In genomic region chr11:116117241-116117640, GRCm38 (mm10) we compare ENCODE assay signal across 15 mouse cellular contexts. TPM values are rescaled to one million over a fixed set of nuclear protein-coding genes. Genes with fewer than 3 reads are reported as not detected.
DNase-seq lines count a peak whose midpoint lies in the region; ATAC-seq and TF ChIP-seq lines count a peak whose summit lies in the region.
"Had no signal": no experiment of that assay in that cellular context is flagged by ENCODE, and none has a peak within 500 bp of the region (broad histone marks: within the 10 kb centered on the region; RNA-seq: fewer than 3 reads in every experiment).

No protein-coding gene starts in this region.

- peaks cover 4% of the 10 kb centered on the region; the same call in 1 of the 2 replicates for H3K36me3 ChIP-seq in heart, embryonic 15.5 days
- no peaks in the 10 kb centered on the region for H3K36me3 ChIP-seq in embryonic facial prominence, embryonic 10.5 days (replicated peaks)
- no peaks in the 10 kb centered on the region for H3K36me3 ChIP-seq in liver, postnatal 0 days (replicated peaks; ENCODE audit: insufficient read depth, low read length)

- no peaks in the 10 kb centered on the region for H3K4me1 ChIP-seq in heart, embryonic 15.5 days (replicated peaks)
- peaks cover 17% of the 10 kb centered on the region for H3K4me1 ChIP-seq in embryonic facial prominence, embryonic 10.5 days
- no peaks in the 10 kb centered on the region for H3K4me1 ChIP-seq in embryonic fibroblast, embryonic 13.5 days (ENCODE audit: control insufficient read depth, insufficient read depth, low read length)
- no peaks in the 10 kb centered on the region for H3K4me1 ChIP-seq in liver, postnatal 0 days (ENCODE audit: insufficient read depth)

- DNase-seq in heart, adult 8-10 months (ENCODE audit: low spot score): no peak
- peak; percentile 71 for DNase-seq in embryonic facial prominence, embryonic 10.5 days (ENCODE audit: low spot score)
- DNase-seq in liver, postnatal 0 days: no peak
- no peak for DNase-seq in left cerebral cortex, adult 9 months (ENCODE audit: low spot score in 2 of 2)
- no peak for DNase-seq in retina, embryonic 14.5 days (ENCODE audit: low spot score)
- DNase-seq: adrenal gland, postnatal 36 days; cerebellum, postnatal 25 days; lung, embryonic 14.5 days; right cerebral cortex, postnatal 25 days; thymus, adult 18-20 months had no signal

- no peak for TF ChIP-seq POLR2A in embryonic fibroblast, embryonic 13.5 days (IDR thresholded peaks at IDR 0.05; ENCODE audit: low read depth, low read length)

- TF ChIP-seq CTCF in embryonic fibroblast, embryonic 13.5 days (IDR thresholded peaks at IDR 0.05; ENCODE audit: borderline replicate concordance, insufficient read depth, low read length): no peak
- no peak for TF ChIP-seq CTCF in liver, postnatal 0 days (IDR thresholded peaks at IDR 0.05; ENCODE audit: low read depth)

- ATAC-seq in heart, embryonic 15.5 days (replicated peaks; ENCODE audit: insufficient number of reproducible peaks, insufficient read depth, low FRiP score, low read depth): 0 out of 2 replicates have a peak, but pooled peaks have one; percentile 47
- peak; percentile 19; the same call in 1 of the 2 replicates for ATAC-seq in liver, postnatal 0 days
- ATAC-seq: CD4-positive, CD25-positive, alpha-beta regulatory T cell, adult 4 months had no signal

- 0 out of 2 replicates have a peak overlapping the region, but pooled peaks have one; percentile 11 for H3K27ac ChIP-seq in heart, embryonic 15.5 days
- H3K27ac ChIP-seq in embryonic facial prominence, embryonic 10.5 days (replicated peaks): peak overlapping the region; percentile 68
- peak overlapping the region; percentile 54 for H3K27ac ChIP-seq in embryonic fibroblast, embryonic 13.5 days (ENCODE audit: insufficient read depth, low read length)
- H3K27ac ChIP-seq in liver, postnatal 0 days (ENCODE audit: low read depth): no peak overlapping the region
- H3K27ac ChIP-seq: forebrain, embryonic 10.5 days; layer of hippocampus, adult 2 months had no signal

- WGBS in heart, embryonic 15.5 days: 63% methylated on average over 12 of the region's 12 CpGs
- 39% methylated on average over 12 of the region's 12 CpGs for WGBS in embryonic facial prominence, embryonic 10.5 days
- 54% methylated on average over 12 of the region's 12 CpGs for WGBS in liver, postnatal 0 days (ENCODE audit: insufficient replicate concordance)

- no peak overlapping the region for H3K9ac ChIP-seq in heart, embryonic 15.5 days
- H3K9ac ChIP-seq in liver, postnatal 0 days (replicated peaks): no peak overlapping the region
- H3K9ac ChIP-seq: lung, embryonic 14.5 days had no signal

- H3K27me3 ChIP-seq in heart, embryonic 15.5 days: no peaks in the 10 kb centered on the region
- peaks cover 9% of the 10 kb centered on the region for H3K27me3 ChIP-seq in embryonic facial prominence, embryonic 10.5 days (replicated peaks; ENCODE audit: low read depth, poor library complexity, severe bottlenecking)
- H3K27me3 ChIP-seq in liver, postnatal 0 days (ENCODE audit: insufficient read depth, low read length): no peaks in the 10 kb centered on the region

- TF ChIP-seq EP300 in liver, postnatal 0 days (IDR thresholded peaks at IDR 0.05; ENCODE audit: low read depth): no peak

- no peak overlapping the region for H3K4me3 ChIP-seq in heart, embryonic 15.5 days
- peak overlapping the region; percentile 23; the same call in 1 of the 2 replicates for H3K4me3 ChIP-seq in embryonic facial prominence, embryonic 10.5 days
- H3K4me3 ChIP-seq in embryonic fibroblast, embryonic 13.5 days (ENCODE audit: insufficient read depth, low read length): no peak overlapping the region
- H3K4me3 ChIP-seq in liver, postnatal 0 days (ENCODE audit: low read depth, low read length): no peak overlapping the region
- H3K4me3 ChIP-seq: forebrain, embryonic 10.5 days; layer of hippocampus, adult 2 months had no signal

- no peak overlapping the region for H3K4me2 ChIP-seq in heart, embryonic 15.5 days
- no peak overlapping the region for H3K4me2 ChIP-seq in liver, postnatal 0 days (ENCODE audit: low read depth, low read length)
- H3K4me2 ChIP-seq: lung, embryonic 14.5 days had no signal

- H3K9me3 ChIP-seq in heart, embryonic 15.5 days (replicated peaks): no peaks in the 10 kb centered on the region
- H3K9me3 ChIP-seq in embryonic facial prominence, embryonic 10.5 days: no peaks in the 10 kb centered on the region
- no peaks in the 10 kb centered on the region for H3K9me3 ChIP-seq in liver, postnatal 0 days (ENCODE audit: low read length)
- H3K9me3 ChIP-seq: forebrain, embryonic 10.5 days had no signal

RNA-seq across cellular contexts. Expression of gene Trim47, which starts 9.8 kb away (rescaled TPM):
- polyA plus RNA-seq in heart, embryonic 15.5 days (2015; fragmentation: Nextera tagmentation; extraction: Ambion mirVana): 79.1 and 91.1 TPM in 2 replicates
- 10 to 100 TPM; 17.9 to 25.7 (median 22.1) TPM for total RNA-seq in heart, adult 8-10 months (2022)
- 4.5 and 4.7 TPM in 2 replicates for polyA plus RNA-seq in embryonic facial prominence, embryonic 10.5 days (2016; fragmentation: Nextera tagmentation; extraction: Ambion mirVana)
- 21.5 and 25.1 TPM in 2 replicates for polyA plus RNA-seq in embryonic fibroblast, embryonic 13.5 days (2011; ENCODE audit: insufficient read length, low read depth, missing spikeins)
- polyA plus RNA-seq in liver, postnatal 0 days (2015; fragmentation: Nextera tagmentation; extraction: Ambion mirVana): 5.7 and 7.4 TPM in 2 replicates
- polyA plus RNA-seq: CD4-positive, CD25-positive, alpha-beta regulatory T cell, adult 4 months had no signal

RNA-seq across cellular contexts. Expression of gene Trim65, which starts 13.7 kb away (rescaled TPM):
- 5.0 and 5.5 TPM in 2 replicates for polyA plus RNA-seq in heart, embryonic 15.5 days (2015; fragmentation: Nextera tagmentation; extraction: Ambion mirVana)
- 1 to 10 TPM; 6.6 to 8.2 (median 7.6) TPM for total RNA-seq in heart, adult 8-10 months (2022)
- polyA plus RNA-seq in embryonic facial prominence, embryonic 10.5 days (2016; fragmentation: Nextera tagmentation; extraction: Ambion mirVana): 1.9 and 2.3 TPM in 2 replicates
- 2.8 and 2.9 TPM in 2 replicates for polyA plus RNA-seq in embryonic fibroblast, embryonic 13.5 days (2011; ENCODE audit: insufficient read length, low read depth, missing spikeins)
- polyA plus RNA-seq in liver, postnatal 0 days (2015; fragmentation: Nextera tagmentation; extraction: Ambion mirVana): 1.1 and 1.2 TPM in 2 replicates

RNA-seq across cellular contexts. Expression of gene Mrpl38, which starts 21.4 kb away (rescaled TPM):
- polyA plus RNA-seq in heart, embryonic 15.5 days (2015; fragmentation: Nextera tagmentation; extraction: Ambion mirVana): 90.7 and 94.4 TPM in 2 replicates
- total RNA-seq in heart, adult 8-10 months (2022): 10 to 100 TPM; 60.0 to 66.2 (median 63.9) TPM
- 108 and 117 TPM in 2 replicates for polyA plus RNA-seq in embryonic facial prominence, embryonic 10.5 days (2016; fragmentation: Nextera tagmentation; extraction: Ambion mirVana)
- 31.6 and 32.5 TPM in 2 replicates for polyA plus RNA-seq in embryonic fibroblast, embryonic 13.5 days (2011; ENCODE audit: insufficient read length, low read depth, missing spikeins)
- polyA plus RNA-seq in liver, postnatal 0 days (2015; fragmentation: Nextera tagmentation; extraction: Ambion mirVana): 43.9 and 44.0 TPM in 2 replicates

RNA-seq across cellular contexts. Expression of gene Wbp2, which starts 30.4 kb away (rescaled TPM):
- polyA plus RNA-seq in heart, embryonic 15.5 days (2015; fragmentation: Nextera tagmentation; extraction: Ambion mirVana): 121 and 139 TPM in 2 replicates
- total RNA-seq in heart, adult 8-10 months (2022): 100 to 1,000 TPM; 108 to 126 (median 116) TPM
- 74.2 and 76.8 TPM in 2 replicates for polyA plus RNA-seq in embryonic facial prominence, embryonic 10.5 days (2016; fragmentation: Nextera tagmentation; extraction: Ambion mirVana)
- polyA plus RNA-seq in embryonic fibroblast, embryonic 13.5 days (2011; ENCODE audit: insufficient read length, low read depth, missing spikeins): 55.1 and 63.8 TPM in 2 replicates
- 63.3 and 65.0 TPM in 2 replicates for polyA plus RNA-seq in liver, postnatal 0 days (2015; fragmentation: Nextera tagmentation; extraction: Ambion mirVana)

RNA-seq across cellular contexts. Expression of gene Unc13d, which starts 39.5 kb away (rescaled TPM):
- polyA plus RNA-seq in heart, embryonic 15.5 days (2015; fragmentation: Nextera tagmentation; extraction: Ambion mirVana): 1.0 and 3.9 TPM in 2 replicates
- total RNA-seq in heart, adult 8-10 months (2022): 1 to 10 TPM in 2 of 4 experiments, under 1 TPM in 2; 0.41 to 1.4 (median 0.83) TPM
- 2.9 TPM in 2 replicates for polyA plus RNA-seq in embryonic facial prominence, embryonic 10.5 days (2016; fragmentation: Nextera tagmentation; extraction: Ambion mirVana)
- polyA plus RNA-seq in embryonic fibroblast, embryonic 13.5 days (2011; ENCODE audit: insufficient read length, low read depth, missing spikeins): not detected in 2 replicates
- polyA plus RNA-seq in liver, postnatal 0 days (2015; fragmentation: Nextera tagmentation; extraction: Ambion mirVana): 6.1 and 6.9 TPM in 2 replicates
